Comparison of ENCODE assay signal across 8 mouse cellular contexts in the genomic region with DNA sequence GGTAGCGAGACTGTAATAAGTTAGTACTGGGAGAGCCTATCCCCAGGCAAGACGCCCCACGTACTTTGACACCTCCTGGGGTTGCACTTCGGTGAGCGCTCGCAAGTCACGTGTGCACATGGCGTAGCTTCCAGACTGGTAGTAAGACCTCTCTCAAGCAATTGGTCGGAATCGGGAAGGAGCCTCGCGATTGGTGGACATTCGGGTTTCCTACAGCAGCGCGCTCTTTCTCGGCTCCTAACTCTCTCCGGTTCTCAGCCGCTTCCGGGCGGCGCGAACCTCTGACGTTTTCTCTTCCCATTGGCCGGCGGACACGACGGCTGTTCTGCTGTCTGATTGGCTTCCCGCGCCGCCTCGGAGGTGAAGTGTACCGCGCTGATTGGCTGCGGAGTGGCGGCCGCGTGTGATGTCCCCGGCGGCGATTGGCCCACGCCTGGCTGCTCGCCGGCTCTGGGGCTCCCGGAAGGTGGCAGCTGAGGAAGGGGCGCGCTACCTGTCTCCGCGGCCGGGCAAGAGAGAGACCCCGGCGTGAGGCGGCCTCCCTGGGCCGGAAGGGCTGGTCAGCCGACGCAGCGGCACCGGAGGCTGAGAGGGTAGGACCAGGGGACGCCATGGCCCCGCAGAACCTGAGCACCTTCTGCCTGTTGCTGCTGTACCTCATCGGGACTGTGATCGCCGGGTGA. TPM values are rescaled to one million over a fixed set of nuclear protein-coding genes. Genes with fewer than 3 reads are reported as not detected.
DNase-seq lines count a peak whose midpoint lies in the region; ATAC-seq and TF ChIP-seq lines count a peak whose summit lies in the region.

A gene (minus strand): TSS at position 239 of the 683 bp plus-strand sequence.
A gene (plus strand): TSS at position 415 of the 683 bp plus-strand sequence.

- H3K27ac ChIP-seq in heart, embryonic 12.5 days (ENCODE audit: poor library complexity, severe bottlenecking), result peak within 1 kb of the TSS; percentile 70
- peak within 1 kb of the TSS; percentile 83 for H3K27ac ChIP-seq in kidney, postnatal 0 days
- H3K27ac ChIP-seq in liver, embryonic 11.5 days (ENCODE audit: low read depth, low read length), result peak within 1 kb of the TSS; percentile 92
- H3K27ac ChIP-seq in stomach, embryonic 14.5 days (ENCODE audit: low read length), result peak within 1 kb of the TSS; percentile 44; the same call in 1 of the 2 replicates

- no peaks in the 10 kb centered on the region for H3K9me3 ChIP-seq in heart, embryonic 12.5 days (replicated peaks)
- H3K9me3 ChIP-seq in kidney, postnatal 0 days (replicated peaks; ENCODE audit: low read length), result no peaks in the 10 kb centered on the region
- no peaks in the 10 kb centered on the region for H3K9me3 ChIP-seq in liver, embryonic 11.5 days (ENCODE audit: control insufficient read depth, low read length)
- no peaks in the 10 kb centered on the region for H3K9me3 ChIP-seq in stomach, embryonic 14.5 days (ENCODE audit: control insufficient read depth, low read depth, low read length)

- H3K27me3 ChIP-seq in heart, embryonic 12.5 days (replicated peaks), result no peaks in the 10 kb centered on the region
- no peaks in the 10 kb centered on the region for H3K27me3 ChIP-seq in kidney, postnatal 0 days (ENCODE audit: insufficient read depth, low read length)
- H3K27me3 ChIP-seq in liver, embryonic 11.5 days (replicated peaks; ENCODE audit: control insufficient read depth, insufficient read depth, low read length), result no peaks in the 10 kb centered on the region
- H3K27me3 ChIP-seq in stomach, embryonic 14.5 days (ENCODE audit: control insufficient read depth, insufficient read depth, low read length), result no peaks in the 10 kb centered on the region

- H3K4me3 ChIP-seq in heart, embryonic 12.5 days, result peak within 1 kb of the TSS; percentile 90
- H3K4me3 ChIP-seq in kidney, postnatal 0 days (replicated peaks; ENCODE audit: low read depth, low read length), result peak within 1 kb of the TSS; percentile 96
- H3K4me3 ChIP-seq in liver, embryonic 11.5 days (ENCODE audit: low read depth, low read length), result peak within 1 kb of the TSS; percentile 96
- H3K4me3 ChIP-seq in stomach, embryonic 14.5 days (ENCODE audit: low read depth, low read length), result peak within 1 kb of the TSS; percentile 94

- no peak for TF ChIP-seq CTCF in kidney, postnatal 0 days (IDR thresholded peaks at IDR 0.05; ENCODE audit: low read depth)

- H3K9ac ChIP-seq in heart, embryonic 12.5 days, result peak within 1 kb of the TSS; percentile 84
- peak within 1 kb of the TSS; percentile 84 for H3K9ac ChIP-seq in kidney, postnatal 0 days (ENCODE audit: low read depth, low read length)
- peak within 1 kb of the TSS; percentile 85 for H3K9ac ChIP-seq in liver, embryonic 11.5 days (ENCODE audit: low read depth, low read length)
- peak within 1 kb of the TSS; percentile 89 for H3K9ac ChIP-seq in stomach, embryonic 14.5 days (replicated peaks; ENCODE audit: low read depth, low read length)

- ATAC-seq in erythroid progenitor cell, adult 5-6 weeks (replicated peaks; ENCODE audit: low FRiP score, poor library complexity, severe bottlenecking), result peak; percentile 90
- peak; percentile 99 for ATAC-seq in heart, embryonic 12.5 days (ENCODE audit: insufficient number of reproducible peaks, low FRiP score)
- ATAC-seq in kidney, postnatal 0 days (replicated peaks; ENCODE audit: low FRiP score, low read depth), result peak; percentile 100
- peak; percentile 97 for ATAC-seq in liver, embryonic 11.5 days (replicated peaks; ENCODE audit: low FRiP score)
- ATAC-seq in stomach, embryonic 14.5 days (ENCODE audit: insufficient number of reproducible peaks, insufficient read depth, low FRiP score, low read depth), result peak; percentile 99

- peaks cover 11% of the 10 kb centered on the region for H3K36me3 ChIP-seq in heart, embryonic 12.5 days
- H3K36me3 ChIP-seq in kidney, postnatal 0 days (ENCODE audit: insufficient read depth, low read length), result 0 out of 2 replicates have a peak, but pooled peaks cover 6% of the 10 kb centered on the region
- peaks cover 5% of the 10 kb centered on the region; the same call in 1 of the 2 replicates for H3K36me3 ChIP-seq in liver, embryonic 11.5 days (ENCODE audit: control insufficient read depth, insufficient read depth, low read length)
- H3K36me3 ChIP-seq in stomach, embryonic 14.5 days (ENCODE audit: control insufficient read depth, insufficient read depth, low read length), result peaks cover 9% of the 10 kb centered on the region

- peak; percentile 100 for DNase-seq in CD4-positive helper T cell, adult 2 months (ENCODE audit: low read depth, low spot score)
- DNase-seq in brain, embryonic 18.5 days (ENCODE audit: low read depth, low spot score), result peak; percentile 99
- peak; percentile 100 for DNase-seq in kidney, postnatal 0 days (ENCODE audit: low spot score)
- DNase-seq in liver, embryonic 11.5 days (ENCODE audit: low spot score), result peak; percentile 96
- peak; percentile 99 for DNase-seq in naive thymus-derived CD4-positive, alpha-beta T cell, adult 2 months (ENCODE audit: low read depth)

- H3K4me2 ChIP-seq in heart, embryonic 12.5 days, result peak within 1 kb of the TSS; percentile 93
- H3K4me2 ChIP-seq in kidney, postnatal 0 days (ENCODE audit: low read length), result peak within 1 kb of the TSS; percentile 87
- H3K4me2 ChIP-seq in liver, embryonic 11.5 days, result peak within 1 kb of the TSS; percentile 83
- H3K4me2 ChIP-seq in stomach, embryonic 14.5 days (replicated peaks; ENCODE audit: low read depth, low read length), result peak within 1 kb of the TSS; percentile 88

- H3K4me1 ChIP-seq in heart, embryonic 12.5 days (replicated peaks), result peaks cover 11% of the 10 kb centered on the region
- peaks cover 7% of the 10 kb centered on the region for H3K4me1 ChIP-seq in kidney, postnatal 0 days (replicated peaks; ENCODE audit: insufficient read depth, low read length)
- peaks cover 19% of the 10 kb centered on the region for H3K4me1 ChIP-seq in liver, embryonic 11.5 days (replicated peaks; ENCODE audit: control insufficient read depth, insufficient read depth, low read length)
- H3K4me1 ChIP-seq in stomach, embryonic 14.5 days (ENCODE audit: control insufficient read depth, insufficient read depth, low read length), result peaks cover 8% of the 10 kb centered on the region; the same call in 1 of the 2 replicates

- under 1% methylated on average over 62 of the region's 62 CpGs for WGBS in heart, embryonic 12.5 days
- under 1% methylated on average over 62 of the region's 62 CpGs for WGBS in kidney, postnatal 0 days
- WGBS in liver, embryonic 11.5 days, result under 1% methylated on average over 62 of the region's 62 CpGs
- WGBS in stomach, embryonic 14.5 days, result under 1% methylated on average over 62 of the region's 62 CpGs

RNA-seq across cellular contexts. Expression of the first gene that starts in this region (rescaled TPM):
- 86.1 and 90.5 TPM in 2 replicates for total RNA-seq in erythroid progenitor cell, adult 5-6 weeks (2015; ENCODE audit: low replicate concordance)
- 99.1 and 105 TPM in 2 replicates for total RNA-seq in erythroid progenitor cell, adult 5-6 weeks (2017; ENCODE audit: low replicate concordance)
- polyA plus RNA-seq in heart, embryonic 12.5 days (2016; fragmentation: Nextera tagmentation; extraction: Ambion mirVana), result 19.2 and 20.2 TPM in 2 replicates
- 25.3 and 26.7 TPM in 2 replicates for polyA plus RNA-seq in kidney, postnatal 0 days (2015; fragmentation: Nextera tagmentation; extraction: Ambion mirVana)
- polyA plus RNA-seq in liver, embryonic 11.5 days (2014; fragmentation: Nextera tagmentation; extraction: Ambion mirVana), result 44.8 and 47.3 TPM in 2 replicates
- polyA plus RNA-seq in stomach, embryonic 14.5 days (2014; fragmentation: Nextera tagmentation; extraction: Ambion mirVana), result 32.2 and 34.4 TPM in 2 replicates

RNA-seq across cellular contexts. Expression of the second gene that starts in this region (rescaled TPM):
- total RNA-seq in erythroid progenitor cell, adult 5-6 weeks (2015; ENCODE audit: low replicate concordance), result 91.4 and 105 TPM in 2 replicates
- 118 and 144 TPM in 2 replicates for total RNA-seq in erythroid progenitor cell, adult 5-6 weeks (2017; ENCODE audit: low replicate concordance)
- polyA plus RNA-seq in heart, embryonic 12.5 days (2016; fragmentation: Nextera tagmentation; extraction: Ambion mirVana), result 130 and 138 TPM in 2 replicates
- polyA plus RNA-seq in kidney, postnatal 0 days (2015; fragmentation: Nextera tagmentation; extraction: Ambion mirVana), result 108 and 119 TPM in 2 replicates
- 125 and 131 TPM in 2 replicates for polyA plus RNA-seq in liver, embryonic 11.5 days (2014; fragmentation: Nextera tagmentation; extraction: Ambion mirVana)
- polyA plus RNA-seq in stomach, embryonic 14.5 days (2014; fragmentation: Nextera tagmentation; extraction: Ambion mirVana), result 75.1 and 87.3 TPM in 2 replicates

Comparison
In these comparisons a context has a peak if more than half of its experiments do, and no peak if none do; other contexts are left out.
1. Peak in every context shown above with its lines: DNase-seq, ATAC-seq, H3K4me3 ChIP-seq and H3K27ac ChIP-seq.